Mouse (Mus musculus) MEL (cell line): ENCODE measurements around the gene Ublcp1. TPM values are rescaled to one million over a fixed set of nuclear protein-coding genes. Genes with fewer than 3 reads are reported as not detected.

Experiments used
- DNase-seq: peaks from one replicate; pipeline ENCODE4 v3.0.0; 2011; ENCODE audit warnings: low read depth, low spot score
- H3K27ac ChIP-seq: 2 replicates; pipeline ENCODE4 v1.5.1; 2012; ENCODE audit warnings: low read depth, mild to moderate bottlenecking, control low read depth, low read length, moderate library complexity; ENCODE audit not compliant: control insufficient read depth
- H3K27me3 ChIP-seq, 2 experiments: fragments of 150-350 bp in 1 of 2; sonication (generic) in 1 of 2; 2 replicates each; pipeline ENCODE4 v1.6.1; 2012; ENCODE audit warnings: low read length in 2 of 2, mild to moderate bottlenecking in 2 of 2, improper control_type of control experiment in 1 of 2, moderate library complexity in 1 of 2; ENCODE audit not compliant: insufficient read depth in 2 of 2, control insufficient read depth in 1 of 2
- H3K36me3 ChIP-seq, 2 experiments: 2 replicates each; pipeline ENCODE4 v1.6.1; 2012 to 2014; ENCODE audit warnings: low read length in 2 of 2, improper control_type of control experiment in 1 of 2, inconsistent platforms in 1 of 2, mild to moderate bottlenecking in 1 of 2; ENCODE audit not compliant: insufficient read depth in 2 of 2, control insufficient read depth in 1 of 2
- H3K4me1 ChIP-seq, 2 experiments: fragments of 150-350 bp in 1 of 2; sonication (generic) in 1 of 2; 2 replicates each; pipeline ENCODE4 v1.6.1; 2012; ENCODE audit warnings: low read length in 2 of 2, improper control_type of control experiment in 1 of 2, mild to moderate bottlenecking in 1 of 2; ENCODE audit not compliant: insufficient read depth in 2 of 2, control insufficient read depth in 1 of 2
- H3K4me3 ChIP-seq, 2 experiments: fragments of 150-350 bp in 1 of 2; sonication (generic) in 1 of 2; 2 replicates each; pipeline ENCODE4 v1.5.1; 2012; ENCODE audit warnings: low read depth in 2 of 2, low read length in 2 of 2, mild to moderate bottlenecking in 2 of 2, moderate library complexity in 2 of 2, control low read depth in 1 of 2, improper control_type of control experiment in 1 of 2; ENCODE audit not compliant: control insufficient read depth in 1 of 2, insufficient read depth in 1 of 2
- H3K79me2 ChIP-seq: 2 replicates; pipeline ENCODE4 v1.6.1; 2012; ENCODE audit warnings: mild to moderate bottlenecking, low read length, moderate library complexity; ENCODE audit not compliant: control insufficient read depth, poor library complexity, insufficient read depth
- H3K9ac ChIP-seq: 2 replicates; pipeline ENCODE4 v1.6.1; 2012; ENCODE audit warnings: low read depth, mild to moderate bottlenecking, control low read depth, low read length, moderate library complexity; ENCODE audit not compliant: control insufficient read depth, poor library complexity, severe bottlenecking
- H3K9me3 ChIP-seq: fragments of 150-350 bp; sonication (generic); replicated peaks from 2 replicates; pipeline ENCODE4 v1.6.1; 2012; ENCODE audit warnings: mild to moderate bottlenecking, low read length, improper control_type of control experiment, moderate library complexity; ENCODE audit not compliant: insufficient read depth
- BHLHE40 ChIP-seq: IDR thresholded peaks from 2 replicates; pipeline ENCODE4 v1.6.1; 2012; ENCODE audit warnings: low read depth, mild to moderate bottlenecking, inconsistent platforms, low read length, improper control_type of control experiment, borderline replicate concordance
- CHD2 ChIP-seq: IDR thresholded peaks from 2 replicates; pipeline ENCODE4 v1.6.1; 2011; ENCODE audit warnings: low read length, improper control_type of control experiment
- CTCF ChIP-seq, 3 experiments: IDR thresholded peaks in 2 of 3; conservative IDR thresholded peaks in 1 of 3; 2 replicates each; pipeline ENCODE4 v1.5.1; 2011 to 2012; ENCODE audit warnings: low read length in 3 of 3, low read depth in 2 of 3, mild to moderate bottlenecking in 2 of 3, improper control_type of control experiment in 1 of 3, inconsistent platforms in 1 of 3, mixed read lengths in 1 of 3, moderate library complexity in 1 of 3; ENCODE audit not compliant: control insufficient read depth in 1 of 3, insufficient read depth in 1 of 3, poor library complexity in 1 of 3, severe bottlenecking in 1 of 3
- ELF1 ChIP-seq: IDR thresholded peaks from 2 replicates; pipeline ENCODE4 v1.6.1; 2014; ENCODE audit warnings: low read depth, mild to moderate bottlenecking, inconsistent platforms, low read length, improper control_type of control experiment, moderate library complexity
- ETS1 ChIP-seq: IDR thresholded peaks from 2 replicates; pipeline ENCODE4 v1.6.1; 2012; ENCODE audit warnings: low read depth, mild to moderate bottlenecking, inconsistent platforms, low read length, improper control_type of control experiment, moderate library complexity
- GATA1 ChIP-seq: IDR thresholded peaks from 2 replicates; pipeline ENCODE4 v1.6.1; 2011; ENCODE audit warnings: low read depth, low read length, improper control_type of control experiment
- HCFC1 ChIP-seq: IDR thresholded peaks from 2 replicates; pipeline ENCODE4 v1.6.1; 2012; ENCODE audit warnings: low read depth, mild to moderate bottlenecking, inconsistent platforms, low read length, improper control_type of control experiment, moderate library complexity
- KAT2A ChIP-seq: conservative IDR thresholded peaks from 2 replicates; pipeline ENCODE4 v1.6.1; 2012; ENCODE audit warnings: low read depth, low read length, improper control_type of control experiment, inconsistent platforms
- MAFK ChIP-seq: IDR thresholded peaks from 2 replicates; pipeline ENCODE4 v1.6.1; 2011; ENCODE audit warnings: low read depth, mild to moderate bottlenecking, low read length, improper control_type of control experiment, borderline replicate concordance
- MAX ChIP-seq: IDR thresholded peaks from 2 replicates; pipeline ENCODE4 v1.6.1; 2011; ENCODE audit warnings: low read length, improper control_type of control experiment
- MAZ ChIP-seq: IDR thresholded peaks from 2 replicates; pipeline ENCODE4 v1.6.1; 2012; ENCODE audit warnings: low read depth, mild to moderate bottlenecking, inconsistent platforms, low read length, improper control_type of control experiment
- MEF2A ChIP-seq: IDR thresholded peaks from 2 replicates; pipeline ENCODE4 v1.6.1; 2014; ENCODE audit warnings: low read depth, mild to moderate bottlenecking, inconsistent platforms, low read length, improper control_type of control experiment; ENCODE audit not compliant: poor library complexity, insufficient replicate concordance, severe bottlenecking; ENCODE audit errors: extremely low read depth
- MYB ChIP-seq: IDR thresholded peaks from 2 replicates; pipeline ENCODE4 v1.6.1; 2011; ENCODE audit warnings: mild to moderate bottlenecking, low read depth, low read length, improper control_type of control experiment
- NELFE ChIP-seq: IDR thresholded peaks from 2 replicates; pipeline ENCODE4 v1.6.1; 2011; ENCODE audit warnings: low read depth, low read length, improper control_type of control experiment
- NRF1 ChIP-seq: IDR thresholded peaks from 2 replicates; pipeline ENCODE4 v1.6.1; 2014; ENCODE audit warnings: low read depth, mild to moderate bottlenecking, inconsistent platforms, low read length, improper control_type of control experiment, moderate library complexity; ENCODE audit not compliant: poor library complexity, insufficient read depth, severe bottlenecking
- POLR2A ChIP-seq, 2 experiments: IDR thresholded peaks; 2 replicates each; pipeline ENCODE4 v1.6.1; 2011 to 2012; ENCODE audit warnings: low read length in 2 of 2, mild to moderate bottlenecking in 2 of 2, control low read depth in 1 of 2, improper control_type of control experiment in 1 of 2, low read depth in 1 of 2, moderate library complexity in 1 of 2; ENCODE audit not compliant: control insufficient read depth in 1 of 2, insufficient read depth in 1 of 2, poor library complexity in 1 of 2
- RAD21 ChIP-seq: IDR thresholded peaks from 2 replicates; pipeline ENCODE4 v1.6.1; 2011; ENCODE audit warnings: mild to moderate bottlenecking, low read depth, low read length, improper control_type of control experiment
- SMC3 ChIP-seq: IDR thresholded peaks from 2 replicates; pipeline ENCODE4 v1.6.1; 2011; ENCODE audit warnings: low read depth, low read length, improper control_type of control experiment
- TAL1 ChIP-seq: IDR thresholded peaks from 2 replicates; pipeline ENCODE4 v1.6.1; 2012; ENCODE audit warnings: mild to moderate bottlenecking, inconsistent platforms, low read length, moderate library complexity, mixed read lengths
- TBP ChIP-seq: IDR thresholded peaks from 2 replicates; pipeline ENCODE4 v1.8.0; 2011; ENCODE audit warnings: low read depth, low read length, improper control_type of control experiment
- USF1 ChIP-seq: IDR thresholded peaks from 2 replicates; pipeline ENCODE4 v1.6.1; 2014; ENCODE audit warnings: low read depth, mild to moderate bottlenecking, inconsistent platforms, low read length, improper control_type of control experiment, moderate library complexity
- polyA plus RNA-seq, 2 experiments: library from polyadenylated mRNA; stranded (reverse) in 1 of 2; unstranded in 1 of 2; fragments of >175 nt in 1 of 2; fragments of >200 nt in 1 of 2; gene quantifications; 2 replicates each; pipeline versions ENCODE4 v1.2.1 to v1.2.4; 2012; ENCODE audit warnings: low replicate concordance in 2 of 2, low read depth in 1 of 2; ENCODE audit not compliant: insufficient read length in 2 of 2, insufficient read depth in 1 of 2, missing spikeins in 1 of 2
- total RNA-seq: library from RNA; depleted of rRNA; stranded (reverse); fragments of 300-350 nt; gene quantifications from 2 replicates; pipeline ENCODE4 v1.2.3, GENCODE M21; 2012; rRNA removed

Gene Ublcp1
- total and polyA plus RNA-seq, 3 experiments: 21.1 to 22.2 TPM; not detected in 1

DNA sequence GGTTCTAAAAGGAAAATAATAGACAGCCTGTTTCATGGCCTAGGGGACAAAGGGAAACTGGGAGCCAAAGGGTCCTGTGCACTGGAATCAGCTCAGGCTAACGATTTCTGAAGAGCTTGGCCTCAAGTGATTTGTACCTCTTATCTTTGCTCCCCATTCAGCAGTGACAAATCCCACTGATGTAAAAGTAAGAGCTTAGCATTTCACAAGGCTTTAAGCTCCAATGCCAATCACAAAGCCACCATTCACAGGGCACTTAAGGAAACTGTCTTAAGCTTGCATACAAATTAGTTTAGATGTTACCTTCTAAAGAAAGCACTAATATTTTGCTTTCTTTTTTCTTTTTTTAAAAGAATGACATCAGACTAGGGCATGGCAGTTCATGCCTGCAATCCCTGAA is 64.3 kb downstream of the Ublcp1 start:
- Histone ChIP-seq H3K36me3 (no peaks in the 10 kb centered on the region), H3K27ac (no peak overlapping the region)
- TF ChIP-seq MAZ (no peak), SMC3 (no peak), ELF1 (no peak), MAFK (no peak), BHLHE40 (no peak), MAX (no peak), TAL1 (no peak), POLR2A (IDR thresholded peaks at IDR 0.05; ENCODE audit: control insufficient read depth in 1 of 2, insufficient read depth in 1 of 2, low read depth in 1 of 2, low read length in 2 of 2, poor library complexity in 1 of 2) (no peak), RAD21 (no peak), HCFC1 (no peak), CTCF (IDR thresholded peaks at IDR 0.05 in 2 of 3, conservative IDR thresholded peaks at IDR 0.05 in 1 of 3; ENCODE audit: control insufficient read depth in 1 of 3, insufficient read depth in 1 of 3, low read depth in 2 of 3, low read length in 3 of 3, poor library complexity in 1 of 3, severe bottlenecking in 1 of 3) (no peak), MYB (no peak), KAT2A (no peak), ETS1 (no peak), GATA1 (no peak), NELFE (no peak), CHD2 (no peak), MEF2A (no peak), USF1 (no peak), TBP (no peak)
- TF ChIP-seq, all 39 proteins: peak for 0
- Histone ChIP-seq H3K79me2 (no peaks in the 10 kb centered on the region), H3K9me3 (no peaks in the 10 kb centered on the region), H3K9ac (no peak overlapping the region), H3K4me3 (no peak overlapping the region), H3K27me3 (peaks cover 5 to 11% of the 10 kb centered on the region in 2 experiments), H3K4me1 (peaks cover 0 to 8% of the 10 kb centered on the region in 2 experiments; a peak in 2 of 4 replicates)
- no peak for DNase-seq

DNA sequence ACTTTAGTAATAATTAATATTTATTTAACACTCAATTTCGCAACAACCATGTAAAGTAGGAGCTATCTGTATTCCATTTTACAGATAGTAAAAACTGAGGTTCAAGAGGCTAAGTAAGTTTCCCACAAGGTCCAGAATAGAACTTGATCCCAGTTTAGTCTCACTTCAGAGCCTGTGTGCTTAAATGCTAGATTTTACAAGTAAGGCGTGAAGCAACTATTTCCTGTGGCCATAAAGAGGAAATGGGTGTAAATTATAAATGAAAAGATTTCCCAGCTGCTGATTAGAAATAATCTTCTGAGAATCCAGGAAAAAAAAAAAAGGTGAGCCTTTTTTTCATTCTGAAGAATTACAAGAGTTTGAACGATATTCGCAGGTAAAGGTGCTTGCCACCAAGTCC is 65.2 kb downstream of the Ublcp1 start:
- no peaks in the 10 kb centered on the region for H3K36me3 ChIP-seq
- no peak for DNase-seq
- H3K9me3 ChIP-seq: no peaks in the 10 kb centered on the region
- no peak overlapping the region for H3K27ac ChIP-seq
- H3K4me3 ChIP-seq: no peak overlapping the region
- 0 out of 4 replicates have a peak, but pooled peaks cover 0 to 1% of the 10 kb centered on the region in 2 experiments for H3K4me1 ChIP-seq
- no peak overlapping the region for H3K9ac ChIP-seq
- peaks cover 5 to 11% of the 10 kb centered on the region in 2 experiments for H3K27me3 ChIP-seq
- H3K79me2 ChIP-seq: no peaks in the 10 kb centered on the region
- no peak for TF ChIP-seq NRF1
- no peak for TF ChIP-seq MAZ

Other genes with a start within 250 kb of the Ublcp1 start
- gene Il12b, start 70.4 kb downstream of the Ublcp1 start, total RNA-seq: not detected in 2 replicates
- not detected for gene Il12b, start 70.4 kb downstream of the Ublcp1 start, polyA plus RNA-seq
- 74.9 and 94.1 TPM in 2 replicates for gene Rnf145, start 48.5 kb upstream of the Ublcp1 start, total RNA-seq
- gene Rnf145, start 48.5 kb upstream of the Ublcp1 start, polyA plus RNA-seq: 10 to 100 TPM in 1 of 2 experiments, not detected in 1; 73.5 TPM
- not detected in 2 replicates for gene Ebf1, start 146.8 kb upstream of the Ublcp1 start, total RNA-seq
- under 1 TPM in 1 of 2 experiments, not detected in 1; 0.04 TPM for gene Ebf1, start 146.8 kb upstream of the Ublcp1 start, polyA plus RNA-seq